Mouse (Mus musculus) myocyte (in vitro differentiated cells): Measurements from ENCODE around the gene Tbc1d9. TPM values are rescaled to one million over a fixed set of nuclear protein-coding genes. Genes with fewer than 3 reads are reported as not detected.

Experiments used
- H3K27me3 ChIP-seq: one replicate; pipeline ENCODE4 v1.6.1; 2011; ENCODE audit not compliant: control insufficient read depth, insufficient read depth, insufficient read length
- H3K36me3 ChIP-seq: one replicate; pipeline ENCODE4 v1.6.1; 2011; ENCODE audit not compliant: control insufficient read depth, insufficient read depth
- H3K4me2 ChIP-seq: one replicate; pipeline ENCODE4 v1.6.1; 2011; ENCODE audit warnings: low read depth, control low read depth
- H3K4me3 ChIP-seq: one replicate; pipeline ENCODE4 v1.5.1; 2011; ENCODE audit warnings: mild to moderate bottlenecking, control low read depth, moderate library complexity
- H3K79me2 ChIP-seq: one replicate; pipeline ENCODE4 v1.6.1; 2011; ENCODE audit not compliant: control insufficient read depth, insufficient read depth
- H3ac ChIP-seq: one replicate; pipeline ENCODE4 v1.6.1; 2011; ENCODE audit not compliant: control insufficient read depth, insufficient read length
- CEBPB ChIP-seq: IDR thresholded peaks from 2 replicates; pipeline ENCODE4 v1.6.1; 2011; ENCODE audit warnings: mild to moderate bottlenecking, moderate library complexity; ENCODE audit not compliant: poor library complexity, insufficient read depth, severe bottlenecking
- E2F4 ChIP-seq: IDR thresholded peaks from one replicate; pipeline ENCODE4 v1.6.1; 2011; ENCODE audit warnings: mild to moderate bottlenecking, control low read depth, moderate library complexity; ENCODE audit not compliant: insufficient read depth
- MAX ChIP-seq: IDR thresholded peaks from one replicate; pipeline ENCODE4 v1.6.1; 2011; ENCODE audit warnings: low read depth, mild to moderate bottlenecking, control low read depth
- MYOD1 ChIP-seq, 3 experiments: IDR thresholded peaks; one replicate each; pipeline ENCODE4 v1.6.1; 2011; ENCODE audit warnings: control low read depth in 2 of 3, low read depth in 2 of 3, mild to moderate bottlenecking in 2 of 3, moderate library complexity in 1 of 3; ENCODE audit not compliant: insufficient read length in 2 of 3, control insufficient read depth in 1 of 3
- MYOG ChIP-seq, 3 experiments: IDR thresholded peaks; one replicate each; pipeline ENCODE4 v1.6.1; 2011; ENCODE audit warnings: control low read depth in 2 of 3, low read depth in 2 of 3, mild to moderate bottlenecking in 2 of 3; ENCODE audit not compliant: insufficient read length in 2 of 3, control insufficient read depth in 1 of 3, insufficient read depth in 1 of 3
- POLR2A ChIP-seq: IDR thresholded peaks from one replicate; pipeline ENCODE4 v1.6.1; 2011; ENCODE audit warnings: low read depth, mild to moderate bottlenecking, control low read depth, moderate library complexity; ENCODE audit not compliant: insufficient read length
- POLR2AphosphoS2 ChIP-seq: IDR thresholded peaks from one replicate; pipeline ENCODE4 v1.6.1; 2011; ENCODE audit warnings: low read depth, control low read depth; ENCODE audit not compliant: insufficient read length
- REST ChIP-seq: IDR thresholded peaks from one replicate; pipeline ENCODE4 v1.6.1; 2011; ENCODE audit warnings: mild to moderate bottlenecking, control low read depth, moderate library complexity; ENCODE audit not compliant: insufficient read depth, insufficient read length
- SRF ChIP-seq: IDR thresholded peaks from one replicate; pipeline ENCODE4 v1.6.1; 2011; ENCODE audit warnings: low read depth; ENCODE audit not compliant: control insufficient read depth, insufficient read length
- TCF12 ChIP-seq: IDR thresholded peaks from one replicate; pipeline ENCODE4 v1.6.1; 2011; ENCODE audit warnings: mild to moderate bottlenecking, control low read depth; ENCODE audit not compliant: poor library complexity, insufficient read depth, severe bottlenecking
- TCF3 ChIP-seq: IDR thresholded peaks from one replicate; pipeline ENCODE4 v1.6.1; 2011; ENCODE audit warnings: low read depth, control low read depth; ENCODE audit not compliant: insufficient read length
- USF1 ChIP-seq: IDR thresholded peaks from one replicate; pipeline ENCODE4 v1.6.1; 2011; ENCODE audit warnings: low read depth, mild to moderate bottlenecking, control low read depth, moderate library complexity
- polyA plus RNA-seq: library from polyadenylated mRNA; unstranded; fragments of >200 nt; fragmentation: generic; extraction: Trizol; gene quantifications from one replicate; pipeline ENCODE4 v1.2.1, GENCODE M21; 2012; ENCODE audit warnings: missing spikeins

Gene Tbc1d9
- polyA plus RNA-seq, 1 experiment, result 0.38 TPM

- no peak overlapping the region for H3ac ChIP-seq
- no peak overlapping the region for H3K4me3 ChIP-seq
- TF ChIP-seq USF1 (no peak), MYOG (IDR thresholded peaks at IDR 0.05; ENCODE audit: control insufficient read depth in 1 of 3, insufficient read depth in 1 of 3, insufficient read length in 2 of 3, low read depth in 2 of 3) (no peak), E2F4 (no peak)
- peaks cover 17% of the 10 kb centered on the region for H3K27me3 ChIP-seq
- H3K4me2 ChIP-seq, result no peak overlapping the region
- no peaks in the 10 kb centered on the region for H3K79me2 ChIP-seq
- H3K36me3 ChIP-seq, result no peaks in the 10 kb centered on the region
Observed at GRCm38 (mm10) chr8:83169127-83169526, 4.0 kb downstream of the Tbc1d9 start.

- no peak overlapping the region for H3ac ChIP-seq
Observed at GRCm38 (mm10) chr8:83169709-83170108, 4.6 kb downstream of the Tbc1d9 start.

GRCm38 (mm10) chr8:83170894-83171293 is 5.7 kb downstream of the Tbc1d9 start:
- H3ac ChIP-seq, result no peak overlapping the region

More at GRCm38 (mm10) chr8:83169709-83170108, 4.6 kb downstream of the Tbc1d9 start:
- Histone ChIP-seq H3K4me3 (no peak overlapping the region), H3K79me2 (no peaks in the 10 kb centered on the region), H3K4me2 (no peak overlapping the region), H3K27me3 (peaks cover 17% of the 10 kb centered on the region), H3K36me3 (no peaks in the 10 kb centered on the region)
- no peak for TF ChIP-seq MAX

GRCm38 (mm10) chr8:83175680-83176079 is 10.5 kb downstream of the Tbc1d9 start:
- Histone ChIP-seq H3K36me3 (no peaks in the 10 kb centered on the region), H3K27me3 (no peaks in the 10 kb centered on the region), H3K4me2 (no peak overlapping the region), H3K4me3 (no peak overlapping the region), H3K79me2 (no peaks in the 10 kb centered on the region), H3ac (no peak overlapping the region)
- TF ChIP-seq POLR2AphosphoS2 (no peak), MYOD1 (IDR thresholded peaks at IDR 0.05; ENCODE audit: control insufficient read depth in 1 of 3, insufficient read length in 2 of 3, low read depth in 2 of 3) (no peak), USF1 (no peak), MAX (no peak), TCF3 (no peak), E2F4 (no peak), REST (no peak), TCF12 (no peak), SRF (no peak), CEBPB (no peak), MYOG (IDR thresholded peaks at IDR 0.05; ENCODE audit: control insufficient read depth in 1 of 3, insufficient read depth in 1 of 3, insufficient read length in 2 of 3, low read depth in 2 of 3) (no peak), POLR2A (no peak)

More at GRCm38 (mm10) chr8:83170894-83171293, 5.7 kb downstream of the Tbc1d9 start:
- Histone ChIP-seq H3K79me2 (no peaks in the 10 kb centered on the region), H3K4me3 (no peak overlapping the region), H3K36me3 (no peaks in the 10 kb centered on the region), H3K27me3 (peaks cover 7% of the 10 kb centered on the region), H3K4me2 (no peak overlapping the region)
- TF ChIP-seq MYOG (IDR thresholded peaks at IDR 0.05; ENCODE audit: control insufficient read depth in 1 of 3, insufficient read depth in 1 of 3, insufficient read length in 2 of 3, low read depth in 2 of 3), result no peak
- no peak for TF ChIP-seq TCF3
- no peak for TF ChIP-seq MAX
- no peak for TF ChIP-seq POLR2A
- TF ChIP-seq CEBPB, result no peak

GRCm38 (mm10) chr8:83176785-83177184 is 11.6 kb downstream of the Tbc1d9 start:
- Histone ChIP-seq H3K4me3 (no peak overlapping the region), H3K4me2 (no peak overlapping the region), H3K36me3 (no peaks in the 10 kb centered on the region), H3ac (no peak overlapping the region), H3K79me2 (no peaks in the 10 kb centered on the region), H3K27me3 (no peaks in the 10 kb centered on the region)
- TF ChIP-seq POLR2AphosphoS2 (no peak), REST (no peak), TCF3 (no peak), USF1 (no peak), E2F4 (no peak), MYOD1 (IDR thresholded peaks at IDR 0.05; ENCODE audit: control insufficient read depth in 1 of 3, insufficient read length in 2 of 3, low read depth in 2 of 3) (no peak), SRF (no peak), MYOG (IDR thresholded peaks at IDR 0.05; ENCODE audit: control insufficient read depth in 1 of 3, insufficient read depth in 1 of 3, insufficient read length in 2 of 3, low read depth in 2 of 3) (no peak), CEBPB (no peak), TCF12 (no peak), MAX (no peak), POLR2A (no peak)
